Mouse (Mus musculus): Measurements from ENCODE around the gene Gm4778. TPM values are rescaled to one million over a fixed set of nuclear protein-coding genes. Genes with fewer than 3 reads are reported as not detected.
A peak's percentile ranks its signal among the peaks of the same experiment; 100 is the strongest.
"Not testable (repeated sequence)": the region's sequence is repeated elsewhere in the genome, so short reads cannot be mapped to it uniquely, and the experiment has no call there.

Gm4778 gene
- not detected in 2 replicates for polyA plus RNA-seq (2015; fragmentation: Nextera tagmentation; extraction: Ambion mirVana)

- not testable (repeated sequence) for H3K9ac ChIP-seq; H3K9me3 ChIP-seq; H3K36me3 ChIP-seq; H3K27ac ChIP-seq; H3K4me1 ChIP-seq (replicated peaks); H3K4me3 ChIP-seq; H3K4me2 ChIP-seq; ATAC-seq (ENCODE audit: low FRiP score); H3K27me3 ChIP-seq
- 76% methylated on average over 1 of the region's 1 CpGs for WGBS
Observed at GRCm38 (mm10) chr3:94263736-94264135, at the start of gene Gm4778. Gene Gm4778 (plus strand): TSS chr3:94264036.

- Histone ChIP-seq H3K9ac (no peak overlapping the region), H3K27me3 (no peaks in the 10 kb centered on the region), H3K4me2 (no peak overlapping the region), H3K36me3 (no peaks in the 10 kb centered on the region), H3K4me1 (replicated peaks) (no peaks in the 10 kb centered on the region), H3K9me3 (no peaks in the 10 kb centered on the region), H3K27ac (no peak overlapping the region), H3K4me3 (no peak overlapping the region)
- ATAC-seq (ENCODE audit: low FRiP score) = no peak
- 57% methylated on average over 6 of the region's 6 CpGs for WGBS
Observed at GRCm38 (mm10) chr3:94260598-94260997, 3.2 kb upstream of the Gm4778 start.

GRCm38 (mm10) chr3:94275991-94276390 is 12.2 kb downstream of the Gm4778 start:
- Histone ChIP-seq H3K4me2 (no peak overlapping the region), H3K9ac (no peak overlapping the region), H3K27me3 (no peaks in the 10 kb centered on the region), H3K4me1 (replicated peaks) (no peaks in the 10 kb centered on the region), H3K9me3 (no peaks in the 10 kb centered on the region), H3K4me3 (no peak overlapping the region), H3K27ac (no peak overlapping the region), H3K36me3 (no peaks in the 10 kb centered on the region)
- 87% methylated on average over 11 of the region's 11 CpGs for WGBS
- no peak for ATAC-seq (ENCODE audit: low FRiP score)

- peaks cover 4% of the 10 kb centered on the region; the same call in 1 of the 2 replicates for H3K4me1 ChIP-seq (replicated peaks)
- 95% methylated on average over 1 of the region's 1 CpGs for WGBS
- H3K9ac ChIP-seq = no peak overlapping the region
- no peak overlapping the region for H3K27ac ChIP-seq
- no peak overlapping the region for H3K4me2 ChIP-seq
- H3K9me3 ChIP-seq = no peaks in the 10 kb centered on the region
- H3K36me3 ChIP-seq = no peaks in the 10 kb centered on the region
- no peak overlapping the region for H3K4me3 ChIP-seq
- 0 out of 2 replicates have a peak, but pooled peaks cover 3% of the 10 kb centered on the region for H3K27me3 ChIP-seq
- no peak for ATAC-seq (ENCODE audit: low FRiP score)
Observed at GRCm38 (mm10) chr3:94305457-94305856, 41.6 kb downstream of the Gm4778 start.

GRCm38 (mm10) chr3:94306975-94307374 is 43.1 kb downstream of the Gm4778 start:
- Histone ChIP-seq H3K9ac (no peak overlapping the region), H3K4me3 (no peak overlapping the region), H3K4me2 (no peak overlapping the region), H3K4me1 (replicated peaks) (peaks cover 12% of the 10 kb centered on the region; the same call in 1 of the 2 replicates), H3K27me3 (0 out of 2 replicates have a peak, but pooled peaks cover 3% of the 10 kb centered on the region), H3K27ac (no peak overlapping the region), H3K9me3 (no peaks in the 10 kb centered on the region), H3K36me3 (no peaks in the 10 kb centered on the region)
- no peak for ATAC-seq (ENCODE audit: low FRiP score)

GRCm38 (mm10) chr3:94309633-94310363 is 46.0 kb downstream of the Gm4778 start, which contains the start of gene Them4:
Gene Them4 (plus strand): TSS chr3:94310089.
- 2% methylated on average over 47 of the region's 47 CpGs for WGBS
- H3K27me3 ChIP-seq = 0 out of 2 replicates have a peak, but pooled peaks cover 3% of the 10 kb centered on the region
- H3K9ac ChIP-seq = peak within 1 kb of the TSS; percentile 80
- peak; percentile 98 for ATAC-seq (ENCODE audit: low FRiP score)
- peak within 1 kb of the TSS; percentile 56 for H3K4me2 ChIP-seq
- H3K36me3 ChIP-seq = no peaks in the 10 kb centered on the region
- peak within 1 kb of the TSS; percentile 59 for H3K4me3 ChIP-seq
- no peaks in the 10 kb centered on the region for H3K9me3 ChIP-seq
- peaks cover 12% of the 10 kb centered on the region; the same call in 1 of the 2 replicates for H3K4me1 ChIP-seq (replicated peaks)
- H3K27ac ChIP-seq = peak within 1 kb of the TSS; percentile 86

- 0 out of 2 replicates have a peak, but pooled peaks have one; percentile 2 for ATAC-seq (ENCODE audit: low FRiP score)
Observed at GRCm38 (mm10) chr3:94310491-94310890, 46.7 kb downstream of the Gm4778 start.

GRCm38 (mm10) chr3:94310911-94311310 is 47.1 kb downstream of the Gm4778 start:
- 76% methylated on average over 6 of the region's 6 CpGs for WGBS
- ATAC-seq (ENCODE audit: low FRiP score) = no peak
- H3K9me3 ChIP-seq = no peaks in the 10 kb centered on the region
- H3K4me2 ChIP-seq = peak overlapping the region; percentile 56
- H3K9ac ChIP-seq = peak overlapping the region; percentile 80
- no peaks in the 10 kb centered on the region for H3K36me3 ChIP-seq
- no peak overlapping the region for H3K27ac ChIP-seq
- peak overlapping the region; percentile 59 for H3K4me3 ChIP-seq
- peaks cover 12% of the 10 kb centered on the region; the same call in 1 of the 2 replicates for H3K4me1 ChIP-seq (replicated peaks)
- H3K27me3 ChIP-seq = 0 out of 2 replicates have a peak, but pooled peaks cover 3% of the 10 kb centered on the region

More at GRCm38 (mm10) chr3:94310491-94310890, 46.7 kb downstream of the Gm4778 start:
- Histone ChIP-seq H3K36me3 (no peaks in the 10 kb centered on the region), H3K4me2 (peak overlapping the region; percentile 56), H3K9ac (peak overlapping the region; percentile 80), H3K27ac (peak overlapping the region; percentile 86), H3K4me3 (peak overlapping the region; percentile 59), H3K4me1 (replicated peaks) (peaks cover 12% of the 10 kb centered on the region; the same call in 1 of the 2 replicates), H3K9me3 (no peaks in the 10 kb centered on the region), H3K27me3 (0 out of 2 replicates have a peak, but pooled peaks cover 3% of the 10 kb centered on the region)
- 49% methylated on average over 7 of the region's 7 CpGs for WGBS

- no peaks in the 10 kb centered on the region for H3K9me3 ChIP-seq
- peaks cover 12% of the 10 kb centered on the region; the same call in 1 of the 2 replicates for H3K4me1 ChIP-seq (replicated peaks)
- no peak overlapping the region for H3K27ac ChIP-seq
- no peak for ATAC-seq (ENCODE audit: low FRiP score)
- WGBS = 75% methylated on average over 4 of the region's 4 CpGs
- H3K27me3 ChIP-seq = 0 out of 2 replicates have a peak, but pooled peaks cover 3% of the 10 kb centered on the region
- peak overlapping the region; percentile 59; the same call in 1 of the 2 replicates for H3K4me3 ChIP-seq
- no peaks in the 10 kb centered on the region for H3K36me3 ChIP-seq
- peak overlapping the region; percentile 56 for H3K4me2 ChIP-seq
- H3K9ac ChIP-seq = no peak overlapping the region; the same call in 1 of the 2 replicates
Observed at GRCm38 (mm10) chr3:94311376-94311775, 47.5 kb downstream of the Gm4778 start.

Other genes starting within 250 kb of the Gm4778 start
- gene Gm9125, start 209.2 kb upstream of the Gm4778 start, polyA plus RNA-seq (2015; fragmentation: Nextera tagmentation; extraction: Ambion mirVana) = not detected in 2 replicates
- not detected in 2 replicates for gene Gm10697, start 191.4 kb upstream of the Gm4778 start, polyA plus RNA-seq (2015; fragmentation: Nextera tagmentation; extraction: Ambion mirVana)
- gene Gm10696, start 85.8 kb upstream of the Gm4778 start, polyA plus RNA-seq (2015; fragmentation: Nextera tagmentation; extraction: Ambion mirVana) = not detected in 2 replicates
- not detected in 2 replicates for gene Gm5286, start 67.3 kb upstream of the Gm4778 start, polyA plus RNA-seq (2015; fragmentation: Nextera tagmentation; extraction: Ambion mirVana)
- gene Them4, start 46.1 kb downstream of the Gm4778 start, polyA plus RNA-seq (2015; fragmentation: Nextera tagmentation; extraction: Ambion mirVana) = 41.0 and 41.5 TPM in 2 replicates
- 0.13 TPM in 1 of 2 replicates, not detected in the other for gene Them5, start 78.1 kb downstream of the Gm4778 start, polyA plus RNA-seq (2015; fragmentation: Nextera tagmentation; extraction: Ambion mirVana)
- 1.7 and 1.8 TPM in 2 replicates for gene C2cd4d, start 98.4 kb downstream of the Gm4778 start, polyA plus RNA-seq (2015; fragmentation: Nextera tagmentation; extraction: Ambion mirVana)
- 0.42 and 0.50 TPM in 2 replicates for gene Rorc, start 108.8 kb downstream of the Gm4778 start, polyA plus RNA-seq (2015; fragmentation: Nextera tagmentation; extraction: Ambion mirVana)
- 0.81 and 0.96 TPM in 2 replicates for gene Lingo4, start 134.5 kb downstream of the Gm4778 start, polyA plus RNA-seq (2015; fragmentation: Nextera tagmentation; extraction: Ambion mirVana)
- 58.8 and 59.7 TPM in 2 replicates for gene Tdrkh, start 149.2 kb downstream of the Gm4778 start, polyA plus RNA-seq (2015; fragmentation: Nextera tagmentation; extraction: Ambion mirVana)
- gene Mrpl9, start 179.3 kb downstream of the Gm4778 start, polyA plus RNA-seq (2015; fragmentation: Nextera tagmentation; extraction: Ambion mirVana) = 58.8 and 62.2 TPM in 2 replicates
- gene Oaz3, start 179.9 kb downstream of the Gm4778 start, polyA plus RNA-seq (2015; fragmentation: Nextera tagmentation; extraction: Ambion mirVana) = 1.0 and 1.5 TPM in 2 replicates
- 294 and 312 TPM in 2 replicates for gene Celf3, start 214.3 kb downstream of the Gm4778 start, polyA plus RNA-seq (2015; fragmentation: Nextera tagmentation; extraction: Ambion mirVana)
- gene Riiad1, start 216.3 kb downstream of the Gm4778 start, polyA plus RNA-seq (2015; fragmentation: Nextera tagmentation; extraction: Ambion mirVana) = 25.0 and 27.1 TPM in 2 replicates